Mouse (Mus musculus): ENCODE measurements at regions not wholly inside any gene's neighbourhood (a gene's known extent, or its start where the extent isn't known, plus 50 kb on each side); places are given as distances from the start of the nearest gene placed in this dataset.

DNA sequence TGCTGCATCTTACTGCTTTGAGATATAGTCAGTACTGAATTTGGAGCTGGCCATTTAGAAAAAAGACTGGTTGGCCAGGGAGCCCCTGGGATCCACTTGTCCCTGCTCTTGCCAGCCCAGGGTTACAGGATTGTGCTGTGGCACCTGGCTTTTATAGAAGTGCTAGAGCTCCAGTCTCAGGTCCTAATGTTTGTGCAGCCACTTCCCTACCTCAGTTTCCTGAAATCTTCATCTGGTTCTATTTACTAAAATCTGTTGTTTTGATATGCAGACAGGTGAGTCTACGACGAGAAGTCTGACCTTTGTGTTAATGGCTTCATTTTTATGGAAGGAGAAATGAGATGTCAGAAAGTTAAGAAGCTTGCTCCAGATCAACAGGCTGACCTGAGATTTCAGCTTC lies 73.0 kb upstream of the Gm47985 start:
- Histone ChIP-seq H3K36me3 (replicated peaks) (no peaks in the 10 kb centered on the region), H3K4me1 (no peaks in the 10 kb centered on the region), H3K27me3 (replicated peaks) (no peaks in the 10 kb centered on the region), H3K4me3 (no peak overlapping the region), H3K27ac (no peak overlapping the region), H3K9ac (no peak overlapping the region), H3K4me2 (no peak overlapping the region), H3K9me3 (no peaks in the 10 kb centered on the region)
- 95% methylated on average over 2 of the region's 2 CpGs for WGBS
- ATAC-seq (replicated peaks) = no peak

DNA sequence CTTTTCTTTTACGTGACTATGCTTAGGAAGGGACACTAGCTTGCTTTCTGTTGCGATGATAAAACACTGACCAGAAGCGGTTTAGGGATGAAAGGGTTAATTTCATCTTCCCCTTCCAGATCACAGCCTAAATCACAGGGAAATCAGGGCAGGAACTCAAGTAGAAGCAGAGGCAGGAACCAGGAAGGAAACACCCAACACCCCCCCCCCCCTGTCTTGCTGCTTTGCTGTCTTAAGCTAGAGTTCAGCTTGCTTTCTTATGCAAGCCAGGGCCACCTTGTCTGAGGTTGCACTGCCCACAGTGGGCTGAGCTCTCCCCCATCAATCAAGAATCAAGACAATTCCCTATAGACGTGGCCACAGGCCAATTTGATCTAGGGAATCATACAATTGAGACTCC lies 71.9 kb upstream of the Gm47985 start:
- Histone ChIP-seq H3K27ac (no peak overlapping the region), H3K36me3 (replicated peaks) (no peaks in the 10 kb centered on the region), H3K4me2 (no peak overlapping the region), H3K4me1 (no peaks in the 10 kb centered on the region), H3K9me3 (no peaks in the 10 kb centered on the region), H3K9ac (no peak overlapping the region), H3K4me3 (no peak overlapping the region), H3K27me3 (replicated peaks) (no peaks in the 10 kb centered on the region)
- ATAC-seq (replicated peaks) = no peak
- WGBS = 73% methylated on average over 4 of the region's 4 CpGs

DNA sequence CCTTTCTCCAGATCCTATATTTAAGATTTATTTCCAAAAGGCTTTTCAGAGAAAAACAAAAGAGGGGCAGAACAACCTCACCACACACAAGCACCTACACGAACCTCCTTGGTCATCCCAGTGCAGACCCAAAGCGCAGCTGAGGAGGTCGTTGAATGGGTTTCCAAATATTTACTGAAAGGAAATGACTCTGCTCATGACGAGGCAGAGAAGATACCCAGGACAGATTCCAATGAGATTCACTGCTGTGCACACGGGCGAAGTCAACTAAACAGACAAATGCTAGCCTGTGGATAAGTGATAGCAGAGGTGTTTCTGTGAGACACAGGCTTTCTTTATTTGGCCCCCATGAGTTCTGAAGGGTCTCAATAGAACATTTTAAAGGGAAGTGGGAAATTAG lies 70.7 kb upstream of the Gm47985 start:
- 71% methylated on average over 6 of the region's 6 CpGs for WGBS
- Histone ChIP-seq H3K9me3 (no peaks in the 10 kb centered on the region), H3K36me3 (replicated peaks) (no peaks in the 10 kb centered on the region), H3K9ac (no peak overlapping the region), H3K4me2 (no peak overlapping the region), H3K27me3 (replicated peaks) (no peaks in the 10 kb centered on the region), H3K4me1 (no peaks in the 10 kb centered on the region), H3K4me3 (no peak overlapping the region), H3K27ac (no peak overlapping the region)
- ATAC-seq (replicated peaks) = no peak

DNA sequence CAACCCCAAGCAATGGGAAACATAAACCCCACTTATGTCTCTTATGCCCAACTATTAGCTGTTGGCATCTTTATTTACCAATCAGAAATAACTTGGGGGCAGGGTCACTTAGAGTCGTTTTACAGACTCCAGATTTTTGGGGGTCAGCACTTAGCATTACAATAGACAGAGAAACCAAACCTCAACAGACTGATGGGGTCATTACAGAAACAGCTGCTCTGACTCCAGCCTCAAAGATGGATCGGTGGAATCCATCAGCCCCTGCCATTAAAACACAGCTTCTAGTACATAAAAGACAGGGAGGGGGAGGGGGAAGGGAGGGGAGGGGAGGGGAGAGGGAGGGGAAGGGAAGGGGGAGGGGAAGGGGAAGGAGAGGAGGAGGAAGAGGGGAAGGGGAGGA lies 69.9 kb upstream of the Gm47985 start:
- Histone ChIP-seq H3K27me3 (replicated peaks) (no peaks in the 10 kb centered on the region), H3K27ac (no peak overlapping the region), H3K9ac (no peak overlapping the region), H3K4me3 (no peak overlapping the region), H3K4me2 (no peak overlapping the region), H3K9me3 (no peaks in the 10 kb centered on the region), H3K36me3 (replicated peaks) (no peaks in the 10 kb centered on the region), H3K4me1 (no peaks in the 10 kb centered on the region)
- ATAC-seq (replicated peaks) = no peak
- 27% methylated on average over 2 of the region's 2 CpGs for WGBS

DNA sequence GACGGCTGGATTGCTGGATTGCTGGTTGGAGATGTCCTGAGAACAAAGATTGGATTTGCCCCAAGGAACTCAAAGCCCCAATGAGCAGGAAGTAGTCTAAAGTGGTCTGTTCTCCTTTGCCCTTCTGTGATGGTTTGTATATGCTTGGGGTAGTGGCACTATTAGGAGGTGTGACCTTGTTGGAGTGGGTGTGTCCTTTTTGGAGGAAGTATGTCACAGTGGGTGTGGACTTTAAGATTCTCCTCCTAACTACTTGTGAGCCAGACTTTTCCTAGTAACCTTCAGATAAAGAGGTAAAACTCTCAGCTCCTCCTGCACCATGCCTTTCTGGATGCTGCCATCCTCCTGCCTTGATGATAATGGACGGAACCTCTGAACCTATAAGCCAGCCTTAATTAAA lies 69.1 kb upstream of the Gm47985 start:
- WGBS = 81% methylated on average over 2 of the region's 2 CpGs
- H3K9ac ChIP-seq = no peak overlapping the region
- H3K4me3 ChIP-seq = no peak overlapping the region
- no peaks in the 10 kb centered on the region for H3K27me3 ChIP-seq (replicated peaks)
- H3K9me3 ChIP-seq = no peaks in the 10 kb centered on the region
- no peak overlapping the region for H3K4me2 ChIP-seq
- H3K36me3 ChIP-seq (replicated peaks) = no peaks in the 10 kb centered on the region
- H3K4me1 ChIP-seq = no peaks in the 10 kb centered on the region
- ATAC-seq (replicated peaks) = no peak
- H3K27ac ChIP-seq = no peak overlapping the region

DNA sequence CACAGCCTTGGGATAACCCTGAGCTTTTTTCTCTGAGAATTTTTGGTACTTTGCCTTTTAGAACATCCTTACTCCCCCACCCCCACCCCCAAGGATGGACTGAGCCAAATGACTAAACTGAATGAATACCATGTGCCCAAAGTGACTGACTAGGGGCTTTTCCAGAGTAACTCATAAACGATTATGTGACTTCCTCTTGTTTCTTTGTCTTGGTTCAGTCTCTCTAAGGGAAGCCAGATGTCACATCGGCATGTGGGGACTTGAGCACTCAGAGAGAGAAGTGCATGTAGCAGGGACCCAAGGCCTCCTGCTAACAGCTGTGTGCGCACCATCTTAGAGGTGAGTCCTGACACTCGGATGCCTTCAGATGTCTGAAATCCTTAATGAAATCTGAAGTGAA lies 63.8 kb upstream of the Gm47985 start:
- Histone ChIP-seq H3K27me3 (replicated peaks) (no peaks in the 10 kb centered on the region), H3K9me3 (no peaks in the 10 kb centered on the region), H3K36me3 (replicated peaks) (no peaks in the 10 kb centered on the region), H3K4me3 (no peak overlapping the region), H3K4me1 (no peaks in the 10 kb centered on the region), H3K9ac (no peak overlapping the region), H3K4me2 (no peak overlapping the region), H3K27ac (no peak overlapping the region)
- WGBS = 64% methylated on average over 4 of the region's 4 CpGs
- ATAC-seq (replicated peaks) = no peak

DNA sequence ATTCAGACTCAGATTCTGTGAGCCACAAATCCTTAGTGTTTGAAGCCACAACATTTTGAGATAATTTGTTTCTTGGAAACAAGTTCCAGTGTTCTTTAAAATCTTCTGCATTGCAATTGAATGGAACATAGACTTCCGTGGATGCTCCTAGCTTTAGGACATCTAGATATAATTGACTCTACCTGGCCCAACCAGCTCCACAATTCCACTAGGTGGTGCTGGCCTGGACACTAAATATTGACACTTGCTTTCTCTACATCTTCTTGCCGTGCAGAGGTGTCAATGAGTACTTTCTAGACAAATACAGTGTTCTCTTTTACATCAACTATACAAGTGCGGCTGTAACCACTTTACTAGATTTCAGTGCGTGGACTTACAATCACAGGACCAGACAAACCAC lies 63.4 kb upstream of the Gm47985 start:
- no peak for ATAC-seq (replicated peaks)
- Histone ChIP-seq H3K27ac (no peak overlapping the region), H3K9ac (no peak overlapping the region), H3K4me3 (no peak overlapping the region), H3K4me2 (no peak overlapping the region), H3K27me3 (replicated peaks) (no peaks in the 10 kb centered on the region), H3K36me3 (replicated peaks) (no peaks in the 10 kb centered on the region), H3K4me1 (no peaks in the 10 kb centered on the region), H3K9me3 (no peaks in the 10 kb centered on the region)
- 88% methylated on average over 4 of the region's 4 CpGs for WGBS

DNA sequence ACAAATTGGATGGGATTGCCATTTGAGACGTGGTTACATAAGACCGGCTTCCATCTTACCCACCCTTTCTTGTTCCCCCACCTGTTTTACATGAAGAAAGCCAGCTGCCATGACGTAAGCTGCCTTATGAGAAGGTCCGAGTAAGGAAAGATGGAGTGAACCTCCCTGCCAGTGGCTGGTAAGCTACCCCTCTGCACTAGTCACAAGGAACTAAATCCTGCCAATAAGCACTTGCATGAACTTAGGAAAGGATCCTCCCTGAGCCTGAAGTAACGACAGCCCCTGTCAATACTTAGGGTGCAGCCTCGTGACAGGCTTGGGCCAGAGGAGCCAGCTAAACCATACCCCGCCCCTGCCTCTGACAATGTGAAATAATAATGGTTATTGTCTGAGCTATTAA lies 62.8 kb upstream of the Gm47985 start:
- WGBS = 87% methylated on average over 7 of the region's 7 CpGs

DNA sequence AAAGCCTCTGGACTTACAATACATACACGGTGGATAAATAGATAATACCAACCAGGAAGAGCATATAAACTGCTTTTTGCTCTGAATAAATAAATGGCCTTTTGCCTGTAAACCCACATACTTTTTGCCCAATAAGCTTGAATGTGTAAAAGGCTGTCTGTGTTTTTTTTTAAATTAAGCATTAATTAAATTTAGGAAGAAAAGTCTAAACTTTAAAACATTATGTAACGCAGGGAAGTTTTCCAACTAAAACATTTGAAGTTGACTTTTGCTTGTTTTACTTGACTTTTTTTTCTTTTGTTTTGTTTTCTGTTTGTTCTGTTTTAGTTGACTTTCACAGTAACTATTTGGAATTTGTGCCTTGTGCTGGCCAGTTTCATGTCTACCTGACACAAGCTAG lies 60.7 kb upstream of the Gm47985 start:
- Histone ChIP-seq H3K36me3 (replicated peaks) (no peaks in the 10 kb centered on the region), H3K27ac (no peak overlapping the region), H3K9ac (no peak overlapping the region), H3K4me2 (no peak overlapping the region), H3K27me3 (replicated peaks) (no peaks in the 10 kb centered on the region), H3K4me3 (no peak overlapping the region), H3K9me3 (no peaks in the 10 kb centered on the region), H3K4me1 (no peaks in the 10 kb centered on the region)
- WGBS = 97% methylated on average over 2 of the region's 2 CpGs
- ATAC-seq (replicated peaks) = no peak

More for the DNA sequence above, 62.8 kb upstream of the Gm47985 start:
- no peaks in the 10 kb centered on the region for H3K36me3 ChIP-seq (replicated peaks)
- H3K9me3 ChIP-seq = no peaks in the 10 kb centered on the region
- ATAC-seq (replicated peaks) = no peak
- H3K4me2 ChIP-seq = no peak overlapping the region
- no peak overlapping the region for H3K4me3 ChIP-seq
- H3K27ac ChIP-seq = no peak overlapping the region
- no peaks in the 10 kb centered on the region for H3K27me3 ChIP-seq (replicated peaks)
- no peaks in the 10 kb centered on the region for H3K4me1 ChIP-seq
- no peak overlapping the region for H3K9ac ChIP-seq

DNA sequence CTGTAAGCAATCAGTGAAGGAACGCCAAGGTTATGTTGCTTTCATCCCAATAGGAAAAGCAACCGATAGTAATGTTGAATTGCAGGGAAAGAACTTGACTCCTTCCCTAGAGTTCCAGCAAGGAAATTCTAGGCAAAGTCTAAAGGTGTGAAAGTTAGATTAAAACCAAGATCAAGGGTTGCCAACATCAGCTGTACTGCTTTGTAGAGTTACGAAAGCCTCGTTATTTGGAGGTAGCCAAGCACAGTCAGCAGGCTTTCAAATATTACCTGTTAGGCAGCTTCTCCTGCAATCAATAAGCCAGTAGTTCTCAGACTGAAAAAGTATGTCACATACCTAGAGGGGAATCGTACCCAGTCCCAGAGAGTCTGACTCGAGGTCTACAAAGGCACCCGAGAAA lies 58.4 kb upstream of the Gm47985 start:
- WGBS = 91% methylated on average over 7 of the region's 7 CpGs
- ATAC-seq (replicated peaks) = no peak

DNA sequence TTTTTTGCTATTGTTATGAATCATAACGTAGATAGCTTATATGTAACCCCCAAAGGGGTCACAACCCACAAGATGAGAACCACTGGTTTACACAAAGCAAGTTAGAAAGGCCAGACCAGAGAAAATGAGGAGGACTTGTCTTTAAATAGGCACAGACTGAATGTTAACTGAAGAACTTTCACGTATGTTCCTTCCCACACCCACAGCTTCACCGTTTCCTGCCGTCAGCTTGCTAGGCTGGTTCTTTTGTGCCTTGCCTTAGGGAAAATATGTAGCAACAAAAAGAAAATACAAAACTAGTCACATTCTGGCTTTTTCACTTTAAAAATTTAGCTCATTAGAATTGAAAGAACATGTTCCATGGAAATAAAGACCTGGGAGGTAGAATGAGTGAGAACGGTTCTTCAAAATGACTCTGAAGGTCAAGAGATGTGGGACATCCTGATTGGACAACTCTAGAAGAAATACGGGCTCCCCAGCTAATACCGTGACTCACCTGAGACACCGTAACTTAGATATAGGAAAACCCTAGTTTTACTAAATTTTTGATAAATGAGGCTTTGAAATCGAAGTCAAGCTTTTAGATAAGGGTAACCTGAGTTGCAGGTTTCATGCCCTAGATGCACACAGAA lies 57.2 kb upstream of the Gm47985 start:
- H3K9me3 ChIP-seq = no peaks in the 10 kb centered on the region
- H3K4me2 ChIP-seq = no peak overlapping the region
- no peak overlapping the region for H3K4me3 ChIP-seq
- ATAC-seq (replicated peaks) = no peak
- 87% methylated on average over 9 of the region's 9 CpGs for WGBS
- no peak overlapping the region for H3K27ac ChIP-seq
- H3K4me1 ChIP-seq = no peaks in the 10 kb centered on the region
- H3K9ac ChIP-seq = no peak overlapping the region
- H3K27me3 ChIP-seq (replicated peaks) = no peaks in the 10 kb centered on the region
- no peaks in the 10 kb centered on the region for H3K36me3 ChIP-seq (replicated peaks)

More for the DNA sequence above, 58.4 kb upstream of the Gm47985 start:
- Histone ChIP-seq H3K36me3 (replicated peaks) (no peaks in the 10 kb centered on the region), H3K4me3 (no peak overlapping the region), H3K9me3 (no peaks in the 10 kb centered on the region), H3K27ac (no peak overlapping the region), H3K4me1 (no peaks in the 10 kb centered on the region), H3K27me3 (replicated peaks) (no peaks in the 10 kb centered on the region), H3K9ac (no peak overlapping the region), H3K4me2 (no peak overlapping the region)

DNA sequence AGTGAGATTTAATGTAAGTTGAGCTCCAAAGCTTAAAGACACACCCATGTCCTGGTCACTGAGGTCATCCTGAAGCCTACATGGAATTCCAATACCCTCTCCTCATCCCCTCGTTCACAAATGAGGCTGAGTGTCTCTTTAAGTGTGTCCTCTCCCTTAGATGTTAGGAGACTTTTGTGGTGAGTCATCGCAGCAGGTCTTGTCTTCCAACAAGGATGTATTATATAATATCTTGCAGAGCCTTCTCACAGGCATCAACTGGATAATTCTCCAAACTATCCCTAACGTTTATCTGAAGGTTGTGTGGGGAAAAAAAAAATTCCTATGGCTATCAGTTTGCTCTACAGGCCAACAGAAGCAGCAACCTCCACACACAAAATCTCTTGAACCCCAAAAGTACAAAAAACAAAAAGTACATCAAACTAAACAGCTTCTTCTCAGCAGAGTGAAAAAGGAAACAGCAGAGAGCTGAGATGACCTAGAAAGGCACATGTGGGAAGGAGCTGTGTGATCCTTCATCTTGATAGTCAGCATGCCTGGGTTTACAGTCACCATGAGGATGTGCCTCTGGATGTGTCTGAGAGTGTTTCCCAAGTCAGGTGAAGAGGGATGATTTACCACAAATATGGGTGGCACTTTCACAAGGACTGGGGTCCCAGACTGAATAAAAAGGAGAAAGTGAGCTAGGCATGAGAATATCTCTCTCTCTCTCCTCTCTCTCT lies 56.4 kb upstream of the Gm47985 start:
- ATAC-seq (replicated peaks) = no peak
- no peak overlapping the region for H3K4me3 ChIP-seq

DNA sequence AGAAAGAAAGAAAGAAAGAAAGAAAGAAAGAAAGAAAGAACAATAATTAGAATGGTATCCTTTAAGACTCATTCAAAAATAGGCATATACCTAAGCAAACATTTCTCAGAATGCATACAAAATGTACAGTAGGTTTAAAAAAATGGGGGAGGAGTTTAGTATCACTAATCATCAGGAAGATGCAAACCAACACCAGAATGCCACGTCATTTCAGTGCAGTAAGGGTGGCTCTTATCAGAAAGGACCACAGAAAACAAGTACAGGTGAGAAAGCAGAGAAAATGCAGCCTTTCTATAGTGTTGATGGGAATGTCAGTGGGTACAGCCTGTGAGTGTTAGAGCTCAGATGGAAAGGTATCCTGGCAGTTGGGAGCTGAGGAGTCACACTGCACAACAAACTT lies 55.6 kb upstream of the Gm47985 start:
- Histone ChIP-seq H3K9me3 (no peaks in the 10 kb centered on the region), H3K4me3 (no peak overlapping the region), H3K27ac (no peak overlapping the region), H3K9ac (no peak overlapping the region), H3K27me3 (replicated peaks) (no peaks in the 10 kb centered on the region), H3K4me1 (no peaks in the 10 kb centered on the region), H3K4me2 (no peak overlapping the region), H3K36me3 (replicated peaks) (no peaks in the 10 kb centered on the region)
- ATAC-seq (replicated peaks) = no peak
- WGBS = 56% methylated on average over 1 of the region's 1 CpGs

More for the DNA sequence above, 56.4 kb upstream of the Gm47985 start:
- 77% methylated on average over 3 of the region's 3 CpGs for WGBS
- H3K4me2 ChIP-seq = no peak overlapping the region
- H3K9ac ChIP-seq = no peak overlapping the region
- no peaks in the 10 kb centered on the region for H3K4me1 ChIP-seq
- H3K9me3 ChIP-seq = no peaks in the 10 kb centered on the region
- no peak overlapping the region for H3K27ac ChIP-seq
- H3K27me3 ChIP-seq (replicated peaks) = no peaks in the 10 kb centered on the region
- H3K36me3 ChIP-seq (replicated peaks) = no peaks in the 10 kb centered on the region

All from midbrain, embryonic 15.5 days (tissue).